In genomic region chr2:173844524-173844923, GRCm38 (mm10) we compare ENCODE assay signal across 30 mouse cellular contexts.
A peak's percentile ranks its signal among the peaks of the same experiment; 100 is the strongest.
DNase-seq lines count a peak whose midpoint lies in the region; ATAC-seq and TF ChIP-seq lines count a peak whose summit lies in the region.
"Had no signal": no experiment of that assay in that cellular context is flagged by ENCODE, and none has a peak within 500 bp of the region (broad histone marks: within the 10 kb centered on the region; RNA-seq: fewer than 3 reads in every experiment).

No protein-coding gene starts in this region.

- H3K9ac ChIP-seq in forebrain, postnatal 0 days: no peak overlapping the region
- H3K9ac ChIP-seq in forebrain, embryonic 12.5 days: no peak overlapping the region
- H3K9ac ChIP-seq in midbrain, embryonic 11.5 days (ENCODE audit: low read length): no peak overlapping the region
- no peak overlapping the region for H3K9ac ChIP-seq in embryonic facial prominence, embryonic 15.5 days
- H3K9ac ChIP-seq in stomach, postnatal 0 days (ENCODE audit: low read length): no peak overlapping the region
- H3K9ac ChIP-seq: heart, embryonic 12.5 days; liver, embryonic 13.5 days had no signal

- no peak overlapping the region for H3K4me2 ChIP-seq in forebrain, postnatal 0 days (ENCODE audit: low read depth)
- H3K4me2 ChIP-seq in forebrain, embryonic 12.5 days: no peak overlapping the region
- H3K4me2 ChIP-seq in midbrain, embryonic 11.5 days: no peak overlapping the region
- H3K4me2 ChIP-seq in embryonic facial prominence, embryonic 15.5 days (replicated peaks): no peak overlapping the region
- H3K4me2 ChIP-seq in stomach, postnatal 0 days (replicated peaks; ENCODE audit: low read depth): no peak overlapping the region
- H3K4me2 ChIP-seq: heart, embryonic 12.5 days; liver, embryonic 13.5 days had no signal

- H3K36me3 ChIP-seq in forebrain, postnatal 0 days (ENCODE audit: insufficient read depth): no peaks in the 10 kb centered on the region
- H3K36me3 ChIP-seq in forebrain, embryonic 12.5 days (replicated peaks): no peaks in the 10 kb centered on the region
- H3K36me3 ChIP-seq in midbrain, embryonic 10.5 days: no peaks in the 10 kb centered on the region
- no peaks in the 10 kb centered on the region for H3K36me3 ChIP-seq in midbrain, embryonic 11.5 days (ENCODE audit: control insufficient read depth, insufficient read depth, low read length)
- no peaks in the 10 kb centered on the region for H3K36me3 ChIP-seq in embryonic facial prominence, embryonic 15.5 days
- H3K36me3 ChIP-seq in stomach, postnatal 0 days (ENCODE audit: control insufficient read depth, insufficient read depth, low read length): no peaks in the 10 kb centered on the region
- H3K36me3 ChIP-seq: heart, embryonic 12.5 days; liver, embryonic 13.5 days had no signal

- TF ChIP-seq EP300 in stomach, postnatal 0 days (optimal IDR thresholded peaks at IDR 0.05): no peak

- no peak for DNase-seq in forebrain, postnatal 0 days
- DNase-seq in midbrain, embryonic 10.5 days (ENCODE audit: low spot score): peak; percentile 8
- DNase-seq in midbrain, embryonic 11.5 days (ENCODE audit: low spot score, missing footprints): no peak
- DNase-seq in stomach, postnatal 0 days (ENCODE audit: low spot score): peak; percentile 11
- DNase-seq in kidney, postnatal 25 days: no peak
- DNase-seq: adrenal gland, postnatal 14 days; cerebellum, adult 11 months; cerebellum, adult 9-10 months; cerebellum, postnatal 36 days; embryo, embryonic 11 days; heart, adult 2 months; heart, postnatal 4 days; kidney, adult 9 months; kidney, postnatal 10 days; layer of hippocampus, adult 9-11 months; liver, embryonic 13.5 days; lung, adult 18-20 months; retina, postnatal 1 day; right cerebral cortex, postnatal 25 days; spleen, adult 18-20 months; thymus, adult 2 months; thymus, postnatal 36 days had no signal

- WGBS in forebrain, postnatal 0 days: 52% methylated on average over 3 of the region's 3 CpGs
- WGBS in forebrain, embryonic 12.5 days: 76% methylated on average over 3 of the region's 3 CpGs
- 91% methylated on average over 3 of the region's 3 CpGs for WGBS in midbrain, embryonic 10.5 days
- WGBS in midbrain, embryonic 11.5 days: 93% methylated on average over 3 of the region's 3 CpGs
- 52% methylated on average over 3 of the region's 3 CpGs for WGBS in embryonic facial prominence, embryonic 15.5 days
- 67% methylated on average over 3 of the region's 3 CpGs for WGBS in stomach, postnatal 0 days

- no peak overlapping the region for H3K27ac ChIP-seq in forebrain, postnatal 0 days (ENCODE audit: low read depth, low read length)
- H3K27ac ChIP-seq in forebrain, embryonic 12.5 days: no peak overlapping the region
- H3K27ac ChIP-seq in midbrain, embryonic 10.5 days (replicated peaks): no peak overlapping the region
- H3K27ac ChIP-seq in midbrain, embryonic 11.5 days (ENCODE audit: low read depth, low read length): no peak overlapping the region
- peak overlapping the region; percentile 63 for H3K27ac ChIP-seq in embryonic facial prominence, embryonic 15.5 days (replicated peaks)
- H3K27ac ChIP-seq in stomach, postnatal 0 days (replicated peaks): no peak overlapping the region
- H3K27ac ChIP-seq: heart, adult 2 months; liver, embryonic 13.5 days; macrophage had no signal

- ATAC-seq in forebrain, postnatal 0 days: peak; percentile 51; the same call in 1 of the 2 replicates
- ATAC-seq in forebrain, embryonic 12.5 days (ENCODE audit: low FRiP score): no peak
- no peak for ATAC-seq in midbrain, embryonic 11.5 days (ENCODE audit: low FRiP score)
- ATAC-seq in embryonic facial prominence, embryonic 15.5 days (ENCODE audit: insufficient number of reproducible peaks, low FRiP score, low TSS enrichment, low read depth): no peak
- no peak for ATAC-seq in stomach, postnatal 0 days (ENCODE audit: low FRiP score, low TSS enrichment)
- ATAC-seq: CD4-positive, CD25-positive, alpha-beta regulatory T cell, adult 4 months; intestine, postnatal 0 days; lung, postnatal 0 days had no signal

- TF ChIP-seq CTCF in forebrain, postnatal 0 days (IDR thresholded peaks at IDR 0.05; ENCODE audit: low read depth): no peak
- no peak for TF ChIP-seq CTCF in stomach, postnatal 0 days (IDR thresholded peaks at IDR 0.05; ENCODE audit: low read depth)

- H3K9me3 ChIP-seq in forebrain, postnatal 0 days (ENCODE audit: low read length): no peaks in the 10 kb centered on the region
- H3K9me3 ChIP-seq in forebrain, embryonic 12.5 days: no peaks in the 10 kb centered on the region
- H3K9me3 ChIP-seq in midbrain, embryonic 10.5 days (replicated peaks): no peaks in the 10 kb centered on the region
- H3K9me3 ChIP-seq in midbrain, embryonic 11.5 days (ENCODE audit: control insufficient read depth, low read length): no peaks in the 10 kb centered on the region
- H3K9me3 ChIP-seq in embryonic facial prominence, embryonic 15.5 days (replicated peaks): no peaks in the 10 kb centered on the region
- H3K9me3 ChIP-seq in stomach, postnatal 0 days (ENCODE audit: control insufficient read depth, low read length): no peaks in the 10 kb centered on the region
- H3K9me3 ChIP-seq: heart, embryonic 12.5 days; liver, embryonic 13.5 days had no signal

- H3K4me1 ChIP-seq in forebrain, postnatal 0 days (ENCODE audit: insufficient read depth): no peaks in the 10 kb centered on the region
- no peaks in the 10 kb centered on the region for H3K4me1 ChIP-seq in forebrain, embryonic 12.5 days
- H3K4me1 ChIP-seq in midbrain, embryonic 10.5 days: no peaks in the 10 kb centered on the region
- H3K4me1 ChIP-seq in midbrain, embryonic 11.5 days (ENCODE audit: control insufficient read depth, insufficient read depth, low read length): no peaks in the 10 kb centered on the region
- H3K4me1 ChIP-seq in embryonic facial prominence, embryonic 15.5 days: peaks cover 7% of the 10 kb centered on the region; the same call in 1 of the 2 replicates
- no peaks in the 10 kb centered on the region for H3K4me1 ChIP-seq in stomach, postnatal 0 days (replicated peaks; ENCODE audit: control insufficient read depth, insufficient read depth)
- H3K4me1 ChIP-seq: heart, embryonic 12.5 days; liver, embryonic 13.5 days had no signal

- no peak overlapping the region for H3K4me3 ChIP-seq in forebrain, postnatal 0 days (ENCODE audit: low read depth, low read length)
- no peak overlapping the region for H3K4me3 ChIP-seq in forebrain, embryonic 12.5 days (replicated peaks)
- no peak overlapping the region for H3K4me3 ChIP-seq in midbrain, embryonic 10.5 days
- no peak overlapping the region for H3K4me3 ChIP-seq in midbrain, embryonic 11.5 days (ENCODE audit: low read depth, low read length)
- no peak overlapping the region for H3K4me3 ChIP-seq in embryonic facial prominence, embryonic 15.5 days (replicated peaks)
- H3K4me3 ChIP-seq in stomach, postnatal 0 days (ENCODE audit: low read depth, low read length): no peak overlapping the region
- H3K4me3 ChIP-seq: heart, adult 2 months; heart, embryonic 12.5 days; liver, embryonic 13.5 days; myocyte had no signal

- no peaks in the 10 kb centered on the region for H3K27me3 ChIP-seq in forebrain, postnatal 0 days (ENCODE audit: insufficient read depth, low read length)
- H3K27me3 ChIP-seq in forebrain, embryonic 12.5 days: no peaks in the 10 kb centered on the region
- H3K27me3 ChIP-seq in midbrain, embryonic 10.5 days (ENCODE audit: low read depth, poor library complexity, severe bottlenecking): no peaks in the 10 kb centered on the region
- no peaks in the 10 kb centered on the region for H3K27me3 ChIP-seq in midbrain, embryonic 11.5 days (ENCODE audit: control insufficient read depth, insufficient read depth, low read length)
- H3K27me3 ChIP-seq in embryonic facial prominence, embryonic 15.5 days: no peaks in the 10 kb centered on the region
- H3K27me3 ChIP-seq in stomach, postnatal 0 days (ENCODE audit: control insufficient read depth, insufficient read depth, low read length): no peaks in the 10 kb centered on the region
- H3K27me3 ChIP-seq: heart, embryonic 12.5 days; liver, embryonic 13.5 days had no signal

Comparison
In these comparisons a context has a peak if more than half of its experiments do, and no peak if none do; other contexts are left out.
1. DNase-seq: peak in midbrain, embryonic 10.5 days (single experiment) and stomach, postnatal 0 days (single experiment); none in forebrain, postnatal 0 days (single experiment), midbrain, embryonic 11.5 days (single experiment) and kidney, postnatal 25 days (0 of 2).